Mouse (Mus musculus): ENCODE results near the gene Rap1gap2. TPM values are rescaled to one million over a fixed set of nuclear protein-coding genes. Genes with fewer than 3 reads are reported as not detected.

The Rap1gap2 gene
- total and polyA plus RNA-seq, 3 experiments: 5.8 to 10.1 TPM; not detected in 1

- Histone ChIP-seq H3K9ac (ENCODE audit: control insufficient read depth, low read depth, low read length, poor library complexity, severe bottlenecking) (no peak overlapping the region), H3K4me3 (ENCODE audit: control insufficient read depth in 1 of 2, insufficient read depth in 1 of 2, low read depth in 2 of 2, low read length in 2 of 2) (no peak overlapping the region), H3K9me3 (replicated peaks; ENCODE audit: insufficient read depth, low read length) (no peaks in the 10 kb centered on the region), H3K79me2 (ENCODE audit: control insufficient read depth, insufficient read depth, low read length, poor library complexity) (no peaks in the 10 kb centered on the region), H3K4me1 (ENCODE audit: control insufficient read depth in 1 of 2, insufficient read depth in 2 of 2, low read length in 2 of 2) (no peaks in the 10 kb centered on the region), H3K27me3 (ENCODE audit: control insufficient read depth in 1 of 2, insufficient read depth in 2 of 2, low read length in 2 of 2) (no peaks in the 10 kb centered on the region), H3K36me3 (ENCODE audit: control insufficient read depth in 1 of 2, insufficient read depth in 2 of 2, low read length in 2 of 2) (no peaks in the 10 kb centered on the region), H3K27ac (ENCODE audit: control insufficient read depth, low read depth, low read length) (no peak overlapping the region)
- DNase-seq (ENCODE audit: low read depth, low spot score): no peak
- TF ChIP-seq ELF1 (IDR thresholded peaks at IDR 0.05; ENCODE audit: low read depth, low read length) (no peak), BHLHE40 (IDR thresholded peaks at IDR 0.05; ENCODE audit: borderline replicate concordance, low read depth, low read length) (no peak), CHD2 (IDR thresholded peaks at IDR 0.05; ENCODE audit: low read length) (no peak), POLR2A (IDR thresholded peaks at IDR 0.05; ENCODE audit: control insufficient read depth in 1 of 2, insufficient read depth in 1 of 2, low read depth in 1 of 2, low read length in 2 of 2, poor library complexity in 1 of 2) (no peak), MYC (IDR thresholded peaks at IDR 0.05; ENCODE audit: low read depth, low read length) (no peak), JUND (IDR thresholded peaks at IDR 0.05; ENCODE audit: low read depth, low read length) (no peak)
Measured at GRCm38 (mm10) chr11:74485435-74486217, 125.1 kb downstream of the Rap1gap2 start.

GRCm38 (mm10) chr11:74483871-74484270 is 126.8 kb downstream of the Rap1gap2 start:
- no peaks in the 10 kb centered on the region for H3K36me3 ChIP-seq (ENCODE audit: control insufficient read depth in 1 of 2, insufficient read depth in 2 of 2, low read length in 2 of 2)
- no peak for TF ChIP-seq USF2 (IDR thresholded peaks at IDR 0.05; ENCODE audit: borderline replicate concordance in 1 of 2, insufficient read depth in 1 of 2, low read depth in 1 of 2, low read length in 2 of 2)
- no peak for TF ChIP-seq NRF1 (IDR thresholded peaks at IDR 0.05; ENCODE audit: insufficient read depth, low read depth, low read length, poor library complexity, severe bottlenecking)
- no peak for TF ChIP-seq RAD21 (IDR thresholded peaks at IDR 0.05; ENCODE audit: low read depth, low read length)
- no peak for TF ChIP-seq EP300 (IDR thresholded peaks at IDR 0.05; ENCODE audit: low read depth in 1 of 2, low read length in 2 of 2)
- TF ChIP-seq MAX (IDR thresholded peaks at IDR 0.05; ENCODE audit: low read length): no peak
- no peak for TF ChIP-seq GABPA (IDR thresholded peaks at IDR 0.05; ENCODE audit: low read depth, low read length)
- no peak for TF ChIP-seq TAL1 (IDR thresholded peaks at IDR 0.05; ENCODE audit: low read length)
- TF ChIP-seq MAFK (IDR thresholded peaks at IDR 0.05; ENCODE audit: borderline replicate concordance, low read depth, low read length): no peak
- no peak for TF ChIP-seq ETS1 (IDR thresholded peaks at IDR 0.05; ENCODE audit: low read depth, low read length)
- no peak for TF ChIP-seq RCOR1 (IDR thresholded peaks at IDR 0.05; ENCODE audit: low read depth, low read length)
- no peak for TF ChIP-seq MYB (IDR thresholded peaks at IDR 0.05; ENCODE audit: low read depth, low read length)
- TF ChIP-seq E2F4 (IDR thresholded peaks at IDR 0.05; ENCODE audit: borderline replicate concordance, low read depth, low read length): no peak
- no peak for TF ChIP-seq POLR2AphosphoS2 (IDR thresholded peaks at IDR 0.05; ENCODE audit: low read length)
- no peak overlapping the region for H3K9ac ChIP-seq (ENCODE audit: control insufficient read depth, low read depth, low read length, poor library complexity, severe bottlenecking)
- no peaks in the 10 kb centered on the region for H3K4me1 ChIP-seq (ENCODE audit: control insufficient read depth in 1 of 2, insufficient read depth in 2 of 2, low read length in 2 of 2)
- no peak overlapping the region for H3K27ac ChIP-seq (ENCODE audit: control insufficient read depth, low read depth, low read length)
- no peak overlapping the region for H3K4me3 ChIP-seq (ENCODE audit: control insufficient read depth in 1 of 2, insufficient read depth in 1 of 2, low read depth in 2 of 2, low read length in 2 of 2)
- no peaks in the 10 kb centered on the region for H3K79me2 ChIP-seq (ENCODE audit: control insufficient read depth, insufficient read depth, low read length, poor library complexity)
- DNase-seq (ENCODE audit: low read depth, low spot score): peak; percentile 62
- no peaks in the 10 kb centered on the region for H3K27me3 ChIP-seq (ENCODE audit: control insufficient read depth in 1 of 2, insufficient read depth in 2 of 2, low read length in 2 of 2)
- no peaks in the 10 kb centered on the region for H3K9me3 ChIP-seq (replicated peaks; ENCODE audit: insufficient read depth, low read length)
